Mouse (Mus musculus) cerebellum, adult (tissue): ENCODE measurements at regions not wholly inside any gene's neighbourhood (a gene's known extent, or its start where the extent isn't known, plus 50 kb on each side); places are given as distances from the start of the nearest gene placed in this dataset.

ENCODE experiments used
- ATAC-seq: cut with Nextera tagmentation; 2 replicates; pipeline ENCODE4 v1.9.2; 2017; ENCODE audit warnings: mild to moderate bottlenecking, moderate library complexity, mixed read lengths; ENCODE audit not compliant: insufficient number of reproducible peaks, low FRiP score, low TSS enrichment

GRCm38 (mm10) chr19:56039091-56040004, 247.6 kb upstream of the Habp2 start:
- ATAC-seq = no peak

- no peak for ATAC-seq
Measured at GRCm38 (mm10) chr19:56041930-56042329, 245.0 kb upstream of the Habp2 start.

GRCm38 (mm10) chr19:56046784-56047390, 240.1 kb upstream of the Habp2 start:
- ATAC-seq = no peak

- no peak for ATAC-seq
Measured at GRCm38 (mm10) chr19:56054186-56054585, 232.8 kb upstream of the Habp2 start.

DNA sequence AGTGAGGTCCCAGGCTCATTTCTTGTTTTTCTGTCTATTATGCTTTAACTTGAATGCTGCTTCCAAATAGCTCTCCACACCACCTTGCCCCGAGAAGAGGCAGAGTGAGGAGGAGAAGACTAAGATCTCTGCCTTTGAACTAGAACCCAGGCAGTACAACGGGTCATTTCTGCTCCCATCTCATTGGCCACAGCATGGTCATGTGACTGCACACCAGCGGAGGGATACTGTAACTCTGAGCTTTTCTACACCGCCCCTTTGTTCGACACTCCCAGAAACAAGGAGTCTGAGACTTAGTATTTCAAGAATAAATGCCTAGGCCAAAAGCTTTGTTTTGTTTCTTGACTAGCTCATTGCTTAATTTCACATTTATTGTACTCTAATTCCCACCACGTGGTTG, 230.5 kb upstream of the Habp2 start:
- ATAC-seq = no peak

DNA sequence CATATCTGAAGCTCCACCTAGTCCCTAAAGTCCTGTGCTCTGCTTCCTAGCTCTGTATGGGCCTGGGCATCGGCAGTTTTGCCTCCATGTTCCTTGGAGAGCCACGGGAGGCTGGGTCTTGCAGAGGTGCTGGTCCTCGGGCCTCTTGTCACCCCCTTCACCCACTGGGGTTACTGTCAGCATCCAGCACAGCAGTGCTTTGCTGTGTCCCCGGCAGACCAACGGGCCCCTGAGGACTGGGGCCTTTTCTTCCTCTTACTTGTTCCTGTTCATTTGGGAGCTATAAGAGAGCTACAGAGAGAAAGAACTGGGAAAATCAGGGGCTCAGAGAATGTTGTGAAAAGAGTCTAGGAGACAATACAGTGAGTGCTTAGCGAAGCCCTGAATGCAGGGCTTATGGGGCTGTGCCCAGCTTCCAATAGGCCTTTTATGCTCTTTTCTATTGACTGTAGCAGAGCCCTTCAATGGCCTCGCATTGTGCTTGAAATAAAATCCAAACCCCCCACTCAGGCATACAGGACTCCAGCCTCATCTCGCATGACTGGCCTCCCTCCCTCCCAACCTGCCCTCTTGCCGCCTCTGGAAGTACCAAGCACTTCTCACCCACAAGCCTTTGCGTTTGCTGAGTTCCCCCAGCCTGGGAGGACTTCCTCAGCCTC, 224.9 kb upstream of the Habp2 start:
- no peak for ATAC-seq

- ATAC-seq = no peak
Measured at GRCm38 (mm10) chr19:56063099-56063498, 223.8 kb upstream of the Habp2 start.

- no peak for ATAC-seq
Measured at GRCm38 (mm10) chr19:56065730-56066129, 221.2 kb upstream of the Habp2 start.

DNA sequence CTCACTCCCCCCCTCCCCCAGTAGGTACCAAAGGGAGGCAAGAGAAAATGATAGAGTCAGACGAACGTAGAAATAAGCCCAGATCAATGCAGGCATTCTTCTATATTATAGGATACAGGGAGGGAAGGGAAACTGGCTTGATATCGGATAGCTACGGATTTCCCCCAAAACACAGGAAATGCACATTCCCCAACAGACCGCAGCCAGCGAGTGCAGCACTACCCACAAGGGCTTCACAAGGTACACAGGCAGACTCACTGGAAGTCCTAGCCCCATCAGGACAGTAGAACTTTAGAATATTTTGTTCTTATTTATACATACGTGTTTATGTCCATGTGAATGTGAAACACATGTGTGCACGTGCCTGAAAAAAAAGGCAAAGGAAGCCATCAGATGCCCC, 218.8 kb upstream of the Habp2 start:
- ATAC-seq = no peak

- no peak for ATAC-seq
Measured at GRCm38 (mm10) chr19:56068854-56069253, 218.1 kb upstream of the Habp2 start.

DNA sequence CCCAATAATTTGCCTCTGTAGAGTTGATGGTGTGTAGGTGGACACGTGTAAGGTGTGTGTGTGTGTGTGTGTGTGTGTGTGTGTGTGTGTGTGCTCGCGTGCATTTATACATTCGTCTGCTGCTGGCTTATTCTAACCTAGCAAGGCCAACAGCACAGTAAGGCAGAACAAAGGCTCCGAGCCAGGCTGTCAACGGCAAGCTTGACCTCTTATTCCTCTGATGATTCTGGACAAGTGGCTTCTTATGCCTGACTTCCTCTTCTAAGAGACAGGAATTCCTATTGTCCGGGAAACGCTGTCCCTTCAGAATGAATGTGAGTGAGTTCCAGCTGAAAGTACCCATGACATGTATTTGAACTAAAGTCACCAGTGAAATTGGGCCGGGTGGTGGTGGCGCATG, 217.7 kb upstream of the Habp2 start:
- no peak for ATAC-seq

GRCm38 (mm10) chr19:56071340-56071739, 215.6 kb upstream of the Habp2 start:
- ATAC-seq = no peak

DNA sequence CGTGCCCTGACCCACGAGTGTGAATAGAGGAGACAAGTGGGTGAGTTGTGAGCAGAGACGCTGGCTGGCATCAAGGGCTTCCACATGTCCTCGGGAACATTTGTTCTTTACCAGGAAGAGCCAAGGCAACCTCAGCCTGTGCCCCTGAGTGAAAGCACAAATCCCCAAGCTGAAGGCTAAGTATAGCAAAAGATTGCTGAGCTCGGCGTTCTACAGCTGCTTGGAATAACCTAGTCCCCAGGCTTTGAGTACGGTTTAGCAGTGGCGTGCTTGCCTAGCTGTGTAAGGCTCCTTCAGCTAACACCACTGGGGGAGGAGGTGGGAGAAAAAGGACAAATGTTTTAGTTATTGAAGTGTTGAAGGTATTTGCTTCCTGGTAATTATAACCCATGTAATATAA, 210.8 kb upstream of the Habp2 start:
- ATAC-seq = no peak

GRCm38 (mm10) chr19:56077491-56077890, 209.4 kb upstream of the Habp2 start:
- ATAC-seq = no peak

DNA sequence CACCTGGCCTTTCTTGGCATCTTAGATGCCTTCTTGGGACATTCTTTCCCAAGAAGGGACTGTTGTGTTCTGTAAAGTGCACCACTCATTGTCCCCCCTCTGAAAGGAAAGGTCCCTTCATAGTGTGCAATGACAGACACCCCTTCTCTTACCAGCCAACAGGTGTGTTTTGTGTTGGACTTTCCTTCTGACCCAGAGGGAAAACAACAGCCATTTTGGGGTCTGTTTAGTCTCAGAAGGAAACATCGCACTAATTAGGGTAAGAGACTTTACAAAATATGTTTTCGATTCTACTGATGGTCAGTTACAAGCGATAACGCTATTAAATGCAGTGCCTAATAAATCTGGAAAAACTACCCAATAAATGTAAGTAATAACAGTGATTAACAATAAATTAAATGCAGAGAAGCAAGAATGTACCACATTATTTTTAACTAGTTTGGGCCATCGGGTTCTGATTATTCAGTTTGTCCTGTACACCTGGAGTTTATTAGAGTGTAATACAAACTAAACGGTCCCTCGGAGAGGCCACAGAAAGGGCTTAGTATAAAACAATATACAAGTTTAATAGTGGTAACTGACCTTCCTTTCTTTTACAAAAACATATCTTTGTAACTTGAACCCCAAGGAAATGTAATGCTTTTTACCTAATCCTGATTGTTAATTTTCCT, 200.4 kb upstream of the Habp2 start:
- no peak for ATAC-seq

- no peak for ATAC-seq
Measured at GRCm38 (mm10) chr19:56087127-56087526, 199.8 kb upstream of the Habp2 start.

GRCm38 (mm10) chr19:56089795-56090375, 197.1 kb upstream of the Habp2 start:
- no peak for ATAC-seq

- ATAC-seq = no peak
Measured at GRCm38 (mm10) chr19:56091581-56091980, 195.4 kb upstream of the Habp2 start.

DNA sequence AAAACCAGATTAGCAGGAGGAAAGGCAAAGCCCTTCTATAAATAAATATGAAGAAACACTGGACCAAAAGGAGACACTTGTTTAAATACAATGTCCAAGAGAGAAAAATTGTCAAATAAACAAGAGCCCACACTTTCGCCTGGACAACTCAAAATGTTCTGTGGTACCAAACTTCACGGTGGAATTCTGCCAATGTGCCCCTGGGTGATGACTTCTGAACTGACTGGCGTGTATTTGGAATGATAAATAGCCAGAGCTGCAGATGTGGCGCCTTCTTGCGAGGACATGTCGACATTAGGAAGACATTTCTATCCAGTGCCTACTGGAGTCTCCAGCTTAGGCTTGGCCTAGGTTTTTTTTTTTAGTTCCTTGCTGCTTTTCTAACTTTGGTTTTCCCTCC, 191.1 kb upstream of the Habp2 start:
- no peak for ATAC-seq

GRCm38 (mm10) chr19:56099725-56100124, 187.2 kb upstream of the Habp2 start:
- no peak for ATAC-seq
